Mouse (Mus musculus) E14TG2a.4 (cell line): ENCODE results near the gene Foxd4.
A peak's percentile ranks its signal among the peaks of the same experiment; 100 is the strongest.

Experiments
- H3K27me3 ChIP-seq: 2 replicates; pipeline ENCODE4 v1.6.1; 2014; ENCODE audit warnings: low read length, control low read depth; ENCODE audit not compliant: insufficient read depth
- H3K36me3 ChIP-seq: 2 replicates; pipeline ENCODE4 v1.6.1; 2014; ENCODE audit warnings: low read length, control low read depth; ENCODE audit not compliant: insufficient read depth
- H3K4me1 ChIP-seq: replicated peaks from 2 replicates; pipeline ENCODE4 v1.6.1; 2014; ENCODE audit warnings: low read depth, low read length, control low read depth
- H3K4me3 ChIP-seq: replicated peaks from 2 replicates; pipeline ENCODE4 v1.5.1; 2014; ENCODE audit warnings: mild to moderate bottlenecking, low read length
- H3K9me3 ChIP-seq: 2 replicates; pipeline ENCODE4 v1.6.1; 2014; ENCODE audit warnings: low read length, control low read depth
- CTCF ChIP-seq: conservative IDR thresholded peaks from 2 replicates; pipeline ENCODE4 v1.5.1; 2014; ENCODE audit warnings: low read length
- NANOG ChIP-seq: IDR thresholded peaks from 2 replicates; pipeline ENCODE4 v1.6.1; 2014; ENCODE audit warnings: borderline replicate concordance, low read length, mixed read lengths
- POU5F1 ChIP-seq: IDR thresholded peaks from 2 replicates; pipeline ENCODE4 v1.6.1; 2014; ENCODE audit warnings: low read length, borderline replicate concordance

The Foxd4 gene

DNA sequence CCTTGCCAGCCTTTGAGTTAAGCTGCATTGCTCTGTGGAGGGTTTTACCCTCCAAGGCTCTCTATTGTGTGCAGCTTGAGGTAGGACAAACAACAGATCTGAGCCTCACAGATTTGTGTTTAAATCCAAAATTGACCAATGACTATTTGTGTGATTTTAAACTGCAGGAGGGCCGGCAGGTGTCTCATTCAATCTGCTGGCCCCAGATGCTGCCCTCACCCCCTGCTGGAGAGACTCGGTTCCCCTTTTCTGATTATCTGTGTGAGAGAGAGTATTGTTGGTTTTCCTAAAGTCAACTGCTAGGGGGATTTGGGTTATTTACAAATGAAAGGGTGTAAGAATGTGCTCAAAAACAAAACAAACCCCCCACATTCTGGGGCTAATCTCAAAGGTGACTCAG, 1.3 kb upstream of the Foxd4 start:
- peaks cover 48% of the 10 kb centered on the region for H3K4me1 ChIP-seq
- no peaks in the 10 kb centered on the region for H3K36me3 ChIP-seq
- H3K9me3 ChIP-seq: no peaks in the 10 kb centered on the region
- TF ChIP-seq NANOG (no peak), POU5F1 (no peak), CTCF (no peak)
- peaks cover 81% of the 10 kb centered on the region for H3K27me3 ChIP-seq
- H3K4me3 ChIP-seq: no peak overlapping the region

DNA sequence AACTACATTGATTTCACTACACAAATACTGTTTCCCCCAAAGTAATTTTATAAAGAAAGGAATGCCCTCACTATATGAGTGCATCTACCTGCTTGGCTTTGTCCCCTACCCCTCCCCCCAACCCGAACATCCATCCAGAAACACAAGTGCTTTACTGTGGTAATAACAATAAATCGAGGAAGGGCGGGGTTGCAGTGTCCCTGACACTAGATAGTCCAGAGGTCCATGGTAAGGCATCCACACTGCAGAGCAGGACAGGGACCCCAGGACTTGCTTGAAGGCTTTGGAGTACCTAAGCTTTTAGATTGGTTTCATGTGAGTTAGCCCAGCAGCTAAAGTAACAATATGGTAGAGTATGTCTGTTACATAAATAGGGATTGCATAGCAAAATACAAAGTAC, 669 bp upstream of the Foxd4 start:
- H3K4me1 ChIP-seq: peaks cover 54% of the 10 kb centered on the region
- H3K4me3 ChIP-seq: no peak overlapping the region
- no peak for TF ChIP-seq POU5F1
- TF ChIP-seq CTCF: no peak
- TF ChIP-seq NANOG: no peak
- no peaks in the 10 kb centered on the region for H3K36me3 ChIP-seq
- peaks cover 82% of the 10 kb centered on the region for H3K27me3 ChIP-seq
- no peaks in the 10 kb centered on the region for H3K9me3 ChIP-seq

DNA sequence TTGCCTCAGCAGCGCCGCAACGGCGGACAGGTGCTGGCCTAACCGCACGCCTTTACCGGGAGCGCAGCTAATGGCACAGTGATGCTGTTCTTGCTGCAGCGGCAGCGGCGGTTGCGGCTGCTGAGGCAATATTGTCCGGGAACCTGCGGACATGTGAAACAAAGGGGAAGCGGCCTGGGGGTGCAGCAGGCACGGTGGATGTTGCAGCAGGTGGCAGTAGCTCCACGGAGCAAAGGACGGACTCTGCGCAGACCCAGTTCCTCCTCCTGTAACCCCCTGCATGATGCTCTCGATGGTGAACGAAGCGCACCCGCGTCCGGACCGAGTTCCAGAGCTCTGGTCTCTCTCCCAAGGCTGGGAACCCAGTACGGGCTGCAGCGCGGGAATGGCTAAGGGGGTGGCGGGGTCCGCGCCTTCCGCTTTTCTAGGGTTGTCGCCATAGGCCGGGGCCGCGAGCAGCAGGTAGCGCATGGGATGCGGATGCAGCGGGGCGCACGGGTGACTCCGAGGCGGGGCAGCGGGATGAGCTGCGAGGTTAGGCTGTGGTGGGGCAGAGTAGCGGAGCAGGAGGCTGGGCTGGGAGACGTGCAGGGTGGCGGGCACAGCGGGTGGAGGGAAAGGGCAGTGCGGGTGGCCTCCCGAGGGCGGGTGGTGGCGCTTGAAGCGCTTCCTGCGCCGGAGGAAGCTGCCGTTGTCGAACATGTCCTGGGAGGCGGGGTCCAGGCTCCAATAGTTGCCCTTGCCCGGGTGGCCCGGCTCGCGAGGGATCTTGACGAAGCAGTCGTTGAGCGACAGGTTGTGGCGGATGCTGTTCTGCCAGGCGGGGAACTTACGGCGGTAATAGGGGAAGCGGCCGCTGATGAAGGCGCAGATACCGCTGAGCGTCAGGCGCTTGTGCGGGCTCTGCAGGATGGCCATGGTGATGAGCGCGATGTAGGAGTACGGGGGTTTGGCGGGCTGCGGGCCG, 1.1 kb downstream of the Foxd4 start:
- peaks cover 89% of the 10 kb centered on the region for H3K27me3 ChIP-seq
- TF ChIP-seq CTCF: no peak
- TF ChIP-seq POU5F1: no peak
- TF ChIP-seq NANOG: no peak
- peak overlapping the region; percentile 76 for H3K4me3 ChIP-seq

DNA sequence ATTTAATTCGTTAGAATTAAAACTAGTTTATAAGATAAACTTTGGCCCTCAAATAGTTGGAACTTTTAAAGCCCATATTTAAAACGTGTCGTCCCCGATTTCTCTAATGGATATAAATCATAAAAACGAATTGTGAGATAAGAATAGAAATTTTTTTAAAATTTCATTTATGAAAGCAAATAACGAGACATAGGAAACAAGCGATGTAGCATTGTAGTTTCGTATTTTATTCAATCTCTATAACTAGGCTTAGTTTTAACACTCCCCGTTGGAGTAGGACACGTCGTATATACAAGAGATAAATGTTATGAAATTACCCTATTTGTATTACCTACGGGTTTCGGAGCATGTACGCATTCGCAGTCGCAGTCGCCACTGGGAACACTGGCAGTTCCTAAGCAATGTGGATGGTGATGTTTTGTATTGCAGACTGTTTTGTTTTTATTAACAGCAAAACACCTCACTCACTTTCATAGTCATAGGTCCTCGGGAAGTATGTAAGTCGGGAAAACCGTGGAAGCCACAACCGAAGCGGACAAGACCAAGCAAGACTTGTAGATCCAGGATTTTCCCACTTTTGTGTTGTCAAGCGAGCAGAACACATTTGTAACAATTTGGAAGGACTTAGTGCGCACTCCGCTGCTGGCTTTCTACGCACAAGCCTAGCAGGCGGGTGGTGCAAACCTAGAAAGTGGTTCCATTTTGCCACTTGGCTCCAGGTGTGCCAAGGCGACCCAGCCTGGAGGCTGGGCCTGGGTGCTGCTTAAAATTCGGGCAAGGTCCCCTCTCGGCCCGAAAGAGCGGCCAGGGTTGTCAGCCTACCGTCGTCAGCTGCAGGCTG, 2.0 kb downstream of the Foxd4 start:
- TF ChIP-seq CTCF (no peak), POU5F1 (no peak), NANOG (no peak)
- H3K27me3 ChIP-seq: peaks cover 83% of the 10 kb centered on the region
- H3K4me3 ChIP-seq: peak overlapping the region; percentile 76
- no peaks in the 10 kb centered on the region for H3K9me3 ChIP-seq
- peaks cover 57% of the 10 kb centered on the region for H3K4me1 ChIP-seq
- H3K36me3 ChIP-seq: no peaks in the 10 kb centered on the region

More for the DNA sequence above, 1.1 kb downstream of the Foxd4 start:
- no peaks in the 10 kb centered on the region for H3K9me3 ChIP-seq
- H3K36me3 ChIP-seq: no peaks in the 10 kb centered on the region
- peaks cover 57% of the 10 kb centered on the region for H3K4me1 ChIP-seq

DNA sequence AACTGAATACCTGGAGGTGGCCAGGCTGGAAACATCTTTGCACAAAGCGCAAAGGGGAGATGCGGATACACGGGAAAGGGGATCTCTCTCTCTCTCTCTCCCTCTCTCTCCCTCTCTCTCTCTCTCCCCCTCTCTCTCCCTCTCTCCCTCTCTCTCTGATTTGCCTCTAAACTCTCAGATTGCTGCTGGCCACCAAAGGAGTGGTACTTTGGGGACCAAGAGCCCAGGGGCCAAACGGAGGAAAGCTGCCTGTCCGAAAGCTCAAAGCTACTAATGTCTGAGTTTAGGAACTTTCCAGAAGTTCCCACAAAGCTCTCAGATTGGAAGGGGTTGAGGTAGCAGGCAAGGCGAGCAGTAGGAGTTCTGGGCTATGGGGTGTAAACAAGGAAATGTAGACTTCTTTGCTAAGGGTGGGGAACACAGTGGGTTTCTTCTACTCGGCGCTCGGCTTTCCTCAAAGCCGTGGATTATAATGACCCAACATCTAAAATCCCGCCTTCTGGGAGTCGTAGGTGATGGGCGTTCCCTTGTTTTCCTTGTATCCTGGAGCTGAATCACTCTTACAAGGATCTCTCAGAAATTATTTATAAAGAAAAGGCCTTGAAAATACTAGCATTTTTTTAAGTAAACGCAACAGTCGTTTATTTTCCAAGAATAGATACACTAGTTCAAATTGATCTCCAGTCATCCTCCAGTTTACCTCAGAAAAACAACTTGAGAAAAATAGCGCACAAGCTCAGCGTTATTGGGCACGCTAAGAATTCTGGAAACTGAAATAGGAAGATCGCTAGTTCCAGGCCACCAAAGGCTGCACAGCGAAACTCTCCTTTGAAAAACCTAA, 2.9 kb downstream of the Foxd4 start:
- H3K4me3 ChIP-seq: peak overlapping the region; percentile 67
- H3K36me3 ChIP-seq: no peaks in the 10 kb centered on the region
- H3K4me1 ChIP-seq: peaks cover 57% of the 10 kb centered on the region
- TF ChIP-seq POU5F1: no peak
- TF ChIP-seq CTCF: no peak
- TF ChIP-seq NANOG: no peak
- peaks cover 77% of the 10 kb centered on the region for H3K27me3 ChIP-seq
- no peaks in the 10 kb centered on the region for H3K9me3 ChIP-seq

DNA sequence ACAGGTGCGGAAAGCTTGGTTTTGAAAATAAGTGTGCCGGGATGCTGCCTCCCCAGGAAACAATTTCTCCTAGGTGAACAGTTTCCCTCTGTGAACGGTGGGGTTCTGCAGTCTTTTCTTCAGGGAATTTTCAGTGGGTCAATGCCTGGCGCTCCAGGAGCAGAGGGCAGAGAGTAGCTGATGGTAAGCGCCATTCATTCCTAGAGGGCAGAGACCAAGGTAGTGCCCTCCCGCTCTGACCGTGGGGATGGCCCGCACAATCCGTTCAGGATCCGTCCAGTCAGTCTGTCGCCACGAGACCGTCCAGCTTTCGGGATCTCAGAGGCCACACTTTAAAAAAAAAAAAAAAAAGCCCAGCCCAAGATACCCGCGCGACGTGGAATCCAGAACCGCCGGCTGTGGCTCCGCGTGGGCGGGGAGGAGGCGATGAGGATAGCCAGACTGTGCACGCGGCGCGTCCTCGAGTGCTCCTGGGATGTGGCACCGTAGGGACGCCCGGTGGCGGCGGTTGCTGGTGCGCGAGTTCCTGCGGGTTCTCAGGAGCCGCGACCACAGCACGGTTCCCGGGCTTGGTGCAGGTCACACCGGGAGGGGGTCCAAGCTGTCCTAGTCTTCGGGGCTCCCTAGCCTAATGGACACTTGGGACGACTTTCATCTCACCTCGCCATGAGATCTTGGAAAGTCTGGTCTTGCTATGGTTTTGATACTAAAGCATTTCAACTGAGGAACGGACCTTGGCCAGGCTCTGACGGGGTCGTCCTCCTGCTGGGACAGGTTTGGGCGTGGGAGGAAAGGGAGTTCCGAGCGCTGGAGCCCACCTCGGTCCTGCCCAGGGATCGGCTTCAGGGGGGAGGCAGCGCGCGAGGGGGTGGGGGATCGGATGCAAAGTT, 3.7 kb downstream of the Foxd4 start:
- Histone ChIP-seq H3K9me3 (no peaks in the 10 kb centered on the region), H3K4me3 (peak overlapping the region; percentile 67), H3K27me3 (peaks cover 73% of the 10 kb centered on the region), H3K36me3 (no peaks in the 10 kb centered on the region), H3K4me1 (peaks cover 50% of the 10 kb centered on the region)
- TF ChIP-seq CTCF (no peak), POU5F1 (no peak), NANOG (no peak)

DNA sequence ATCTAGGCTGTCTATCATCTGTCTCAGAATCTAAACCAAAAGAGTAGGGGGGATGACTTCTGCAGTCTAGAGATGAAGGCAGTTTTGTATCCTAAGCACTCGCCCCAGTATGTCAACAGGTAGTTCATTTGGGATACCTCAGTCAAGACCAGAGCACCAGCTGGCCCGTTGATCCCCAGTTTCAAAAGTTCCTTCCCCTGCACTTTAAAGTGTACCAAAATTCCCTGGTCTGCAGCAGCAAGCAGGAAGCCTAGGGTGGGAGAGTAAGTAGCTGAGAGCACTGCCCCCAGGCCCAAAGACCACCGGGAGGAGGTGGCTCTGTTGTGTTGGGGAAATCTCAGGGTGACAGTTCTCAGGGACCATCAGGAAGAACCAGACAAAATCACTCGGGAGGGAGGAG, 4.5 kb downstream of the Foxd4 start:
- TF ChIP-seq POU5F1 (no peak), NANOG (no peak), CTCF (no peak)

More for the DNA sequence above, 4.5 kb downstream of the Foxd4 start:
- Histone ChIP-seq H3K9me3 (no peaks in the 10 kb centered on the region), H3K36me3 (no peaks in the 10 kb centered on the region), H3K27me3 (peaks cover 71% of the 10 kb centered on the region), H3K4me3 (no peak overlapping the region), H3K4me1 (peaks cover 42% of the 10 kb centered on the region)
